Mouse (Mus musculus) limb, embryonic 14.5 days (tissue): ENCODE results near the gene Zscan12. TPM values are rescaled to one million over a fixed set of nuclear protein-coding genes. Genes with fewer than 3 reads are reported as not detected.

Source experiments
- ATAC-seq: fragments of 200-750 bp; cut with Nextera tagmentation; 2 replicates; pipeline ENCODE4 v1.8.0; 2017; ENCODE audit warnings: low read depth, moderate number of reproducible peaks, moderate TSS enrichment; ENCODE audit not compliant: low FRiP score
- DNase-seq: peaks from one replicate; pipeline ENCODE4 v3.0.0-alpha.2; 2015; ENCODE audit warnings: low spot score
- H3K27ac ChIP-seq: fragments of 300-500 bp; sonication (generic); replicated peaks from 2 replicates; pipeline ENCODE4 v1.5.1; 2014; ENCODE audit warnings: low read depth, mild to moderate bottlenecking, low read length, moderate library complexity, mixed read lengths
- H3K27me3 ChIP-seq: fragments of 300-500 bp; sonication (generic); 2 replicates; pipeline ENCODE4 v1.6.1; 2014; ENCODE audit warnings: low read length, mixed read lengths; ENCODE audit not compliant: control insufficient read depth, insufficient read depth
- H3K36me3 ChIP-seq: fragments of 300-500 bp; sonication (generic); 2 replicates; pipeline ENCODE4 v1.6.1; 2014; ENCODE audit warnings: mild to moderate bottlenecking, low read length, moderate library complexity, mixed read lengths; ENCODE audit not compliant: control insufficient read depth, insufficient read depth
- H3K4me1 ChIP-seq: fragments of 300-500 bp; sonication (generic); 2 replicates; pipeline ENCODE4 v1.6.1; 2014; ENCODE audit warnings: antibody characterized with exemption, low read length, mixed read lengths; ENCODE audit not compliant: control insufficient read depth, insufficient read depth
- H3K4me2 ChIP-seq: fragments of 300-500 bp; sonication (generic); replicated peaks from 2 replicates; pipeline ENCODE4 v1.6.1; 2014; ENCODE audit warnings: low read depth, mild to moderate bottlenecking, low read length, moderate library complexity; ENCODE audit not compliant: severe bottlenecking
- H3K4me3 ChIP-seq: fragments of 300-500 bp; sonication (generic); replicated peaks from 2 replicates; pipeline ENCODE4 v1.5.1; 2014; ENCODE audit warnings: low read length
- H3K9ac ChIP-seq: fragments of 300-500 bp; sonication (generic); 2 replicates; pipeline ENCODE4 v1.6.1; 2014; ENCODE audit warnings: mild to moderate bottlenecking, low read depth, low read length, moderate library complexity; ENCODE audit not compliant: severe bottlenecking
- H3K9me3 ChIP-seq: fragments of 300-500 bp; sonication (generic); 2 replicates; pipeline ENCODE4 v1.6.1; 2016; ENCODE audit warnings: low read length; ENCODE audit not compliant: control insufficient read depth
- POLR2A ChIP-seq: fragments of 200-500 bp; IDR thresholded peaks from 2 replicates; pipeline ENCODE4 v1.8.0; 2012; ENCODE audit warnings: inconsistent platforms, mild to moderate bottlenecking, moderate library complexity, borderline replicate concordance; ENCODE audit not compliant: insufficient read depth, insufficient read length; ENCODE audit errors: extremely low read depth
- WGBS: fragments of 180-500 bp; shearing (Covaris S2); extraction: QIAGEN DNeasy Blood & Tissue Kit; methylation state at CpG from one replicate; pipeline ENCODE4 v1.1.7; 2014; 5-methylcytosine and 5-hydroxymethylcytosine counted together
- polyA plus RNA-seq, 2 experiments: library from polyadenylated mRNA; depleted of rRNA in 1 of 2; stranded (reverse) in 1 of 2; unstranded in 1 of 2; fragments of >200 nt; fragmentation: Nextera tagmentation in 1 of 2; extraction: Ambion mirVana in 1 of 2; gene quantifications; 2 replicates each; pipeline versions ENCODE4 v1.2.1 to v1.2.3; 2012 to 2014

Gene Zscan12
- polyA plus RNA-seq, 2 experiments = 9.7 to 11.2 TPM

DNA sequence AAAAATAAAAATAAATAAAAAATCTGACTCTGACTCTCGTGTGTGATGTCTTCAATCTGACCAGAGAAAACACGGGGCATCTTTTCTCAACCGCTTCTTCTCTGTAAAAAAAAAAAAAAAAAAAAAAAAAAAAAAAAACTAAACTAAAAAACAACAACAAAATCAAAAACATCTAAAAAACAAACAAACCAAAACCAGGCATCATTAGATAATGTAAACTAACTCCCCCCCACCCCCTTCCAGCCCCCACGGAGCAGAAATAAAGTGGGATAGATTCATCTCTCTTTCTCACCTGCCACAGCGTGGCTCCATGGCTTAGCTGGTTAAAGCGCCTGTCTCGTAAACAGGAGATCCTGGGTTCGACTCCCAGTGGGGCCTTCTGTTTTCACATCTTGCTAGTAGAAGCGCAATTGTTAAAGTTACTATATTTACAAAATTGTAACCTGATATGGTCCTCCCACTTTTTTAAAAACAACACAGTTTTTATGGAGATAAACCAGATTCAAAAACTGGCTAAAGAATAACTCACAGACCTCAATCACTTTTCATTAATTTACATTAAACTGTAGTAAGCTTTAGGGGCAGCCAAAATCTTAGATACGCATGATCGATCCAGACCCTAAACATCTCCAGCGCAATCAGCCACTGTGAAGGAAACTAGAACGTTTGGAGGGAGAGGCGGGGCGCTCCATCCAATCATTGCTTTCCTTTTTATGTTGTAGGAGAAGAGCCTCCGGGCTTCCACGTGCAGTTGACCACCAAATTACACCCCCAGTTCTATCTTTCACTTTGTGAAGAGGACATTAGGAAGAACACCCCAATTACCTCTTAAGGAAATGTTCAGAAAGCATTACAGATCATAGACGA, 39.9 kb upstream of the Zscan12 start:
- H3K9ac ChIP-seq = 0 out of 2 replicates have a peak overlapping the region, but pooled peaks have one; percentile 25
- no peaks in the 10 kb centered on the region for H3K27me3 ChIP-seq
- 18% methylated on average over 18 of the region's 18 CpGs for WGBS
- ATAC-seq = no peak
- H3K4me1 ChIP-seq = peaks cover 2% of the 10 kb centered on the region; the same call in 1 of the 2 replicates
- H3K36me3 ChIP-seq = no peaks in the 10 kb centered on the region
- peak overlapping the region; percentile 41 for H3K4me2 ChIP-seq
- no peak overlapping the region for H3K27ac ChIP-seq
- H3K4me3 ChIP-seq = peak overlapping the region; percentile 28
- no peak for TF ChIP-seq POLR2A
- peak; percentile 27 for DNase-seq
- no peaks in the 10 kb centered on the region for H3K9me3 ChIP-seq

- Histone ChIP-seq H3K27ac (no peak overlapping the region), H3K36me3 (no peaks in the 10 kb centered on the region), H3K4me2 (no peak overlapping the region), H3K9me3 (no peaks in the 10 kb centered on the region), H3K27me3 (no peaks in the 10 kb centered on the region), H3K9ac (no peak overlapping the region), H3K4me3 (no peak overlapping the region), H3K4me1 (peaks cover 2% of the 10 kb centered on the region; the same call in 1 of the 2 replicates)
- WGBS = 62% methylated on average over 6 of the region's 6 CpGs
- TF ChIP-seq POLR2A = no peak
- ATAC-seq = no peak
- DNase-seq = no peak
Observed at GRCm38 (mm10) chr13:21323405-21323804, 39.2 kb upstream of the Zscan12 start.

DNA sequence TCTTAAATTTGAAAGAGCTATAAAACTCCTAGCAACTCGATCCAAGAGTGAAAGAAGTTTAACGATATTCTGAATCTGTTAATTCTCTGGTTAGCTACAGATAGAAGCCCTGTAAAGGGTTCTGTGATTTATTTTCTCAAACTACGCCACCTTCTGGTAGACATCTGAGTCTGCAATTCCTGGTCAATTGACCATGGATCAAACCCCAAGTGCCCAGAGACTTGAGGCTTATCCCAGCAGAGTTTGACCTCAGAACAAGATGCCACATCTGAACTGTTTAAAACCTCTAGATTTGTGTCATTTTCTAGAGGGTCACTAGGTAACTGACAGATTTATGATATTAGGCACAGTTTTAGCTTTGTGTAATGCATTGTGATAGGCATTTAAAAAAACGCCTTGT, 36.4 kb upstream of the Zscan12 start:
- no peak for TF ChIP-seq POLR2A
- peak; percentile 17 for DNase-seq
- Histone ChIP-seq H3K9ac (no peak overlapping the region), H3K9me3 (no peaks in the 10 kb centered on the region), H3K36me3 (no peaks in the 10 kb centered on the region), H3K4me3 (peak overlapping the region; percentile 42; the same call in 1 of the 2 replicates), H3K27me3 (no peaks in the 10 kb centered on the region), H3K4me1 (peaks cover 2% of the 10 kb centered on the region; the same call in 1 of the 2 replicates), H3K27ac (no peak overlapping the region), H3K4me2 (peak overlapping the region; percentile 45)
- WGBS = 7% methylated on average over 4 of the region's 4 CpGs
- no peak for ATAC-seq

GRCm38 (mm10) chr13:21326657-21327211, 35.9 kb upstream of the Zscan12 start:
- peak; percentile 89 for DNase-seq
- ATAC-seq = peak; percentile 73
- peak overlapping the region; percentile 42 for H3K4me3 ChIP-seq
- no peak overlapping the region for H3K27ac ChIP-seq
- peaks cover 2% of the 10 kb centered on the region; the same call in 1 of the 2 replicates for H3K4me1 ChIP-seq
- H3K4me2 ChIP-seq = peak overlapping the region; percentile 45
- H3K36me3 ChIP-seq = no peaks in the 10 kb centered on the region
- H3K27me3 ChIP-seq = no peaks in the 10 kb centered on the region
- H3K9ac ChIP-seq = no peak overlapping the region
- no peak for TF ChIP-seq POLR2A
- no peaks in the 10 kb centered on the region for H3K9me3 ChIP-seq
- WGBS = 1% methylated on average over 24 of the region's 24 CpGs

- Histone ChIP-seq H3K4me2 (peak overlapping the region; percentile 45), H3K9me3 (no peaks in the 10 kb centered on the region), H3K27ac (no peak overlapping the region), H3K36me3 (no peaks in the 10 kb centered on the region), H3K4me3 (peak overlapping the region; percentile 42), H3K4me1 (peaks cover 2% of the 10 kb centered on the region; the same call in 1 of the 2 replicates), H3K27me3 (no peaks in the 10 kb centered on the region), H3K9ac (peak overlapping the region; percentile 52)
- DNase-seq (peak; percentile 32), ATAC-seq (0 out of 2 replicates have a peak, but pooled peaks have one; percentile 45)
- TF ChIP-seq POLR2A = no peak
- 2% methylated on average over 9 of the region's 9 CpGs for WGBS
Observed at GRCm38 (mm10) chr13:21327424-21327823, 35.2 kb upstream of the Zscan12 start.
